Mouse (Mus musculus) ES-Bruce4 (cell line): Measurements from ENCODE around the gene Pip4k2a. TPM values are rescaled to one million over a fixed set of nuclear protein-coding genes. Genes with fewer than 3 reads are reported as not detected.

ENCODE experiments used
- H3K27ac ChIP-seq: 2 replicates; pipeline ENCODE4 v1.5.1; 2012; ENCODE audit warnings: low read length, inconsistent platforms; ENCODE audit not compliant: insufficient read depth
- H3K27me3 ChIP-seq: 2 replicates; pipeline ENCODE4 v1.6.1; 2012; ENCODE audit warnings: mild to moderate bottlenecking, low read length, inconsistent platforms; ENCODE audit not compliant: control insufficient read depth, poor library complexity, insufficient read depth, severe bottlenecking
- H3K36me3 ChIP-seq: 2 replicates; pipeline ENCODE4 v1.6.1; 2012; ENCODE audit warnings: inconsistent platforms, mild to moderate bottlenecking, low read length, moderate library complexity; ENCODE audit not compliant: control insufficient read depth, poor library complexity, insufficient read depth, severe bottlenecking
- H3K4me1 ChIP-seq: one replicate; pipeline ENCODE4 v1.8.1; 2011; ENCODE audit warnings: low read length; ENCODE audit not compliant: control insufficient read depth, insufficient read depth
- H3K4me3 ChIP-seq: 2 replicates; pipeline ENCODE4 v1.5.1; 2011; ENCODE audit warnings: low read depth, mild to moderate bottlenecking, low read length
- H3K9ac ChIP-seq: 2 replicates; pipeline ENCODE4 v1.6.1; 2012; ENCODE audit warnings: low read depth, mild to moderate bottlenecking, inconsistent platforms; ENCODE audit not compliant: poor library complexity, severe bottlenecking
- H3K9me3 ChIP-seq: replicated peaks from 2 replicates; pipeline ENCODE4 v1.6.1; 2012; ENCODE audit warnings: mild to moderate bottlenecking, low read length, inconsistent platforms; ENCODE audit not compliant: control insufficient read depth, poor library complexity, insufficient read depth, severe bottlenecking
- CTCF ChIP-seq: IDR thresholded peaks from one replicate; pipeline ENCODE4 v1.8.1; 2011; ENCODE audit warnings: low read depth, low read length
- EP300 ChIP-seq: IDR thresholded peaks from 2 replicates; pipeline ENCODE4 v1.6.1; 2011; ENCODE audit warnings: low read depth, low read length; ENCODE audit not compliant: insufficient read depth
- POLR2A ChIP-seq: IDR thresholded peaks from one replicate; pipeline ENCODE4 v1.8.1; 2011; ENCODE audit warnings: low read length; ENCODE audit not compliant: insufficient read depth
- polyA plus RNA-seq: library from polyadenylated mRNA; stranded (reverse); fragments of >200 nt; gene quantifications from 2 replicates; pipeline ENCODE4 v1.2.4, GENCODE M21; 2011; ENCODE audit warnings: low read depth; ENCODE audit not compliant: missing spikeins, insufficient read depth, insufficient read length

Pip4k2a gene
- polyA plus RNA-seq, 1 experiment: 9.6 TPM

- Histone ChIP-seq H3K27ac (no peak overlapping the region), H3K4me3 (no peak overlapping the region), H3K9ac (no peak overlapping the region), H3K36me3 (no peaks in the 10 kb centered on the region), H3K9me3 (no peaks in the 10 kb centered on the region), H3K4me1 (no peaks in the 10 kb centered on the region), H3K27me3 (no peaks in the 10 kb centered on the region)
- no peak for TF ChIP-seq EP300
- TF ChIP-seq CTCF: no peak
- TF ChIP-seq POLR2A: no peak
These were observed 88.2 kb downstream of the Pip4k2a start for GRCm38 (mm10) chr2:18909713-18910112.

DNA sequence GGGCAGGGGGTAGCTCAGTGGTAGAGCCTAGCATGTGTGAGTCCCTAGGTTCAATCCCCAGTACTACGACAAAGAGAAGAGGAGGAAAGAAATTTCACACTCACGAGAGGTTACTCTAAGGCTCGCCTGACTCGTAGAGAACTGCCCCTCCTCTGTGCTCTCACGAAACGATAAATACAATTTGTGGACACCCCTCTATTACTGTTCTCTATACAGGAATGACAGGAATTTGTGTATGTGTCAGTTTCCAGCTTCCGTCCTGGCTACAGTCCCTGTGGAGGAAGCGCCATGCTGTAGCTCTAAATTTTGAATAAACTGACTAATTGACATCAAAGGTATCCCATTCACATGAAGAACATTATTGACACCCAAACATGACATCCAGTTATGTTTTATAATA lies 90.7 kb downstream of the Pip4k2a start:
- TF ChIP-seq EP300 (no peak), CTCF (no peak), POLR2A (no peak)
- no peak overlapping the region for H3K4me3 ChIP-seq
- no peaks in the 10 kb centered on the region for H3K9me3 ChIP-seq
- H3K4me1 ChIP-seq: no peaks in the 10 kb centered on the region
- no peak overlapping the region for H3K27ac ChIP-seq
- H3K36me3 ChIP-seq: no peaks in the 10 kb centered on the region
- no peak overlapping the region for H3K9ac ChIP-seq
- H3K27me3 ChIP-seq: no peaks in the 10 kb centered on the region

DNA sequence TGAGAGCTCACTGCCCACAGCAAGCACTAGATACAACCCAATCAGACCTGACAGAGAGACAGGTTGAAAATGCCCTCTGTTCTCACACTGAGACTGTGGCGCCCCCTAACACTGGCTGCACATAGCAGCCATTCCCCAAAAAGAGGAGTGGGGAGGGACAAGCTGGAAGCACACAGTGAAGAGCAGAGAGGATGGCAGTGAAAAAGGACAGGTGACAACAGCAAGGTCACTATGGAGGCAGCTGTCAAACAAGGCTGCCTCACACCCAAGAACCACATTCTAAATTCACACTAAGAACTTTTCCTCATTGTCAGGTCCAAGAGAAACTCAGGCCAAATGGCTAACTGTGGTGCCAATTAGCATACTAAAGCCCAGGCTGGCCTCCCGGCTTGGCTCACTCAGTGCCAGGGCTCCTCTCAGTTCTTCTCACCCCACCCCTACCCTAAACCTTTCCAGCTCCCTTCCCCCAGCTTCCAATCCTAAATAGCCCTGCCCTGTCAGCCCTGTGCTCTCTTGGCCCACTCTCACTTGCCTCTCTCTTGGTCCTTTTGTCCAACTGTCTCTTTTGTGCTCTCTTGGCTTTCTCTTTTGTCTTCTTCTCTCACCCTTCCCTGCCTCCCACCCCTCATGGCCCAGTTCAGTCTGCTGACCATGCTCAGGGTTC lies 91.4 kb downstream of the Pip4k2a start:
- peak; percentile 26 for TF ChIP-seq CTCF
- TF ChIP-seq EP300: no peak
- Histone ChIP-seq H3K9ac (no peak overlapping the region), H3K27me3 (no peaks in the 10 kb centered on the region), H3K27ac (no peak overlapping the region), H3K4me3 (no peak overlapping the region), H3K9me3 (no peaks in the 10 kb centered on the region), H3K36me3 (no peaks in the 10 kb centered on the region), H3K4me1 (no peaks in the 10 kb centered on the region)

- Histone ChIP-seq H3K27me3 (no peaks in the 10 kb centered on the region), H3K9ac (no peak overlapping the region), H3K9me3 (no peaks in the 10 kb centered on the region; the same call in 1 of the 2 replicates), H3K4me1 (no peaks in the 10 kb centered on the region), H3K27ac (no peak overlapping the region), H3K4me3 (no peak overlapping the region), H3K36me3 (no peaks in the 10 kb centered on the region)
- TF ChIP-seq EP300 (no peak), CTCF (no peak), POLR2A (no peak)
These were observed 94.4 kb downstream of the Pip4k2a start for GRCm38 (mm10) chr2:18903301-18904068.

DNA sequence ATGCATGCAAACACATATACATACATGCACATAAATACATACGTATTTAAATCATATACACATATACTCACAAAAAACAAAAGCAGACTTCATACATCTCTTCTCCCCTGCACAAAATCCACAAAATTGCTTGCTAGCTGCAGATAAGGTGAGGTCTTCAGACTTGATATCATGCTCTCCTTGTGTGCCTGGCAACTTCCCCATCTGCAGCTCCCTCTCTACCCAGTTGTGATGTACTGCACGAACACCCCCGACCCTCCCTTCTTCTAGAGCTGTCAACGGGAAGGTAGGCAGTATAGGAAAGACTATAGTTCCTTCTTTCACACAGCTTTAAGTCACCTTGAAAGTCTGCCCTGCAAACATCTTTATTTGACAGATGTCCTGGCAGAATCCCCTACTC lies 96.8 kb downstream of the Pip4k2a start:
- H3K9ac ChIP-seq: no peak overlapping the region
- H3K4me1 ChIP-seq: no peaks in the 10 kb centered on the region
- H3K4me3 ChIP-seq: no peak overlapping the region
- no peak overlapping the region for H3K27ac ChIP-seq
- H3K27me3 ChIP-seq: no peaks in the 10 kb centered on the region
- TF ChIP-seq EP300 (no peak), POLR2A (no peak), CTCF (no peak)
- H3K36me3 ChIP-seq: no peaks in the 10 kb centered on the region
- no peaks in the 10 kb centered on the region; the same call in 1 of the 2 replicates for H3K9me3 ChIP-seq

DNA sequence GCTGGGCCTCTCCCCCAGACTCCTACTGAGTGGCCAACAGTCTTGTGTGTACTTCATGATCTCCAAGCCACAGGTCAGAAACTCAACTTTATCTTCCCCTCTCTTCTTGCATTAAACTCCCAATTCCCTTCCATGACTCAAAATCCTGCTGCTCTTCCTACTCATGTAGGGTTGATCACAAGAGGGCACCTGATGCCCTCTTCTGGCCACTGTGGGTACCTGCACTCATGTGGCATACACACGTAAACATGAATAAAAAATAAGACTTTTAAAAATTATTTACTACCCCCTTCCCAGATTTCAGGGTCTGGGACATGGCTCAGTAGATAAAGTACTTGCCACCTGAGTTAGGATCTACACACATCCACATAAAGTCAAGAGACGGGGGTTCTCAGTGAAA lies 97.3 kb downstream of the Pip4k2a start:
- Histone ChIP-seq H3K36me3 (no peaks in the 10 kb centered on the region), H3K27me3 (no peaks in the 10 kb centered on the region), H3K9ac (no peak overlapping the region), H3K4me1 (no peaks in the 10 kb centered on the region), H3K27ac (no peak overlapping the region), H3K4me3 (no peak overlapping the region), H3K9me3 (no peaks in the 10 kb centered on the region; the same call in 1 of the 2 replicates)
- TF ChIP-seq POLR2A (no peak), EP300 (no peak), CTCF (no peak)
